Mouse (Mus musculus) CH12.LX (cell line): ENCODE results near the gene Rasa4. TPM values are rescaled to one million over a fixed set of nuclear protein-coding genes. Genes with fewer than 3 reads are reported as not detected.

Experiments used
- DNase-seq: peaks from one replicate; pipeline ENCODE4 v3.0.0-alpha.2; 2013; ENCODE audit errors: extremely low read depth
- H3K27ac ChIP-seq: 2 replicates; pipeline ENCODE4 v1.5.1; 2012; ENCODE audit warnings: low read depth, mild to moderate bottlenecking, control low read depth, moderate library complexity; ENCODE audit not compliant: insufficient read depth
- H3K27me3 ChIP-seq: replicated peaks from 2 replicates; pipeline ENCODE3; 2012; ENCODE audit warnings: inconsistent platforms
- H3K36me3 ChIP-seq, 2 experiments: replicated peaks in 1 of 2; 2 replicates each; pipeline versions ENCODE3 to v1.6.1; 2012; ENCODE audit warnings: inconsistent platforms in 1 of 2, low read length in 1 of 2, mild to moderate bottlenecking in 1 of 2, mixed read lengths in 1 of 2, moderate library complexity in 1 of 2; ENCODE audit not compliant: control insufficient read depth in 1 of 2, insufficient read depth in 1 of 2
- H3K4me1 ChIP-seq, 2 experiments: 2 replicates each; pipeline ENCODE4 v1.6.1; 2012; ENCODE audit warnings: inconsistent platforms in 1 of 2, moderate library complexity in 1 of 2; ENCODE audit not compliant: insufficient read depth in 2 of 2, control insufficient read depth in 1 of 2
- H3K4me2 ChIP-seq: 2 replicates; pipeline ENCODE4 v1.6.1; 2012; ENCODE audit warnings: low read depth, mild to moderate bottlenecking, control low read depth; ENCODE audit not compliant: poor library complexity, insufficient read depth, severe bottlenecking
- H3K4me3 ChIP-seq, 3 experiments: fragments of 150-350 bp in 1 of 3; sonication (generic) in 1 of 3; replicated peaks in 1 of 3; 2 replicates each; pipeline versions ENCODE3 to v1.5.1; 2011 to 2012; ENCODE audit warnings: low read depth in 2 of 3, low read length in 2 of 3, mild to moderate bottlenecking in 2 of 3, moderate library complexity in 2 of 3, control low read depth in 1 of 3, improper control_type of control experiment in 1 of 3, inconsistent platforms in 1 of 3, mixed read lengths in 1 of 3; ENCODE audit not compliant: poor library complexity in 1 of 3
- H3K79me2 ChIP-seq: replicated peaks from 2 replicates; pipeline ENCODE4 v1.6.1; 2012; ENCODE audit warnings: mild to moderate bottlenecking, moderate library complexity; ENCODE audit not compliant: control insufficient read depth, poor library complexity, insufficient read depth, severe bottlenecking; ENCODE audit errors: extremely low read depth
- H3K9ac ChIP-seq: 2 replicates; pipeline ENCODE4 v1.6.1; 2012; ENCODE audit warnings: low read depth, mild to moderate bottlenecking, control low read depth, moderate library complexity; ENCODE audit not compliant: insufficient read depth
- H3K9me3 ChIP-seq: replicated peaks from 2 replicates; pipeline ENCODE3; 2012; ENCODE audit warnings: low read length, inconsistent platforms, mixed read lengths
- CHD1 ChIP-seq: IDR thresholded peaks from 2 replicates; pipeline ENCODE4 v1.6.1; 2012; ENCODE audit warnings: low read depth, low read length, improper control_type of control experiment, inconsistent platforms
- CTCF ChIP-seq, 2 experiments: IDR thresholded peaks in 1 of 2; conservative IDR thresholded peaks in 1 of 2; 2 replicates each; pipeline ENCODE4 v1.5.1; 2011 to 2012; ENCODE audit warnings: low read depth in 2 of 2, low read length in 2 of 2, improper control_type of control experiment in 1 of 2, inconsistent platforms in 1 of 2, mild to moderate bottlenecking in 1 of 2, moderate library complexity in 1 of 2
- ETS1 ChIP-seq: conservative IDR thresholded peaks from 2 replicates; pipeline ENCODE4 v1.6.1; 2012; ENCODE audit warnings: low read depth, mild to moderate bottlenecking, inconsistent platforms, low read length, improper control_type of control experiment, moderate library complexity
- GABPA ChIP-seq: IDR thresholded peaks from 2 replicates; pipeline ENCODE4 v1.6.1; 2012; ENCODE audit warnings: low read depth, low read length, improper control_type of control experiment, inconsistent platforms; ENCODE audit not compliant: insufficient replicate concordance
- HCFC1 ChIP-seq: IDR thresholded peaks from 2 replicates; pipeline ENCODE4 v1.6.1; 2012; ENCODE audit warnings: low read depth, mild to moderate bottlenecking, inconsistent platforms, low read length, improper control_type of control experiment
- JUN ChIP-seq: IDR thresholded peaks from 2 replicates; pipeline ENCODE4 v1.6.1; 2011; ENCODE audit warnings: low read depth, mild to moderate bottlenecking, low read length, improper control_type of control experiment, moderate library complexity; ENCODE audit not compliant: insufficient read depth
- KAT2A ChIP-seq: IDR thresholded peaks from 2 replicates; pipeline ENCODE4 v1.6.1; 2012; ENCODE audit warnings: low read length, improper control_type of control experiment, inconsistent platforms; ENCODE audit not compliant: insufficient replicate concordance
- MAX ChIP-seq: IDR thresholded peaks from 2 replicates; pipeline ENCODE4 v1.6.1; 2011; ENCODE audit warnings: low read length, improper control_type of control experiment
- MAZ ChIP-seq: IDR thresholded peaks from 2 replicates; pipeline ENCODE4 v1.6.1; 2012; ENCODE audit warnings: low read depth, mild to moderate bottlenecking, inconsistent platforms, low read length, improper control_type of control experiment, moderate library complexity
- MEF2A ChIP-seq: IDR thresholded peaks from 2 replicates; pipeline ENCODE4 v1.6.1; 2014; ENCODE audit warnings: low read depth, mild to moderate bottlenecking, inconsistent platforms, low read length, improper control_type of control experiment, borderline replicate concordance
- NRF1 ChIP-seq: IDR thresholded peaks from 2 replicates; pipeline ENCODE4 v1.6.1; 2014; ENCODE audit warnings: low read depth, mild to moderate bottlenecking, inconsistent platforms, low read length, improper control_type of control experiment, moderate library complexity
- PAX5 ChIP-seq: IDR thresholded peaks from 2 replicates; pipeline ENCODE4 v1.6.1; 2012; ENCODE audit warnings: low read length, inconsistent platforms, mixed read lengths
- POLR2AphosphoS2 ChIP-seq: IDR thresholded peaks from 2 replicates; pipeline ENCODE4 v1.6.1; 2011; ENCODE audit warnings: low read depth, low read length, improper control_type of control experiment
- SIN3A ChIP-seq: IDR thresholded peaks from 2 replicates; pipeline ENCODE4 v1.6.1; 2012; ENCODE audit warnings: low read length, improper control_type of control experiment, inconsistent platforms
- SMC3 ChIP-seq: IDR thresholded peaks from 2 replicates; pipeline ENCODE4 v1.6.1; 2011; ENCODE audit warnings: low read depth, low read length, improper control_type of control experiment
- TCF12 ChIP-seq: IDR thresholded peaks from 2 replicates; pipeline ENCODE4 v1.6.1; 2014; ENCODE audit warnings: low read depth, mild to moderate bottlenecking, inconsistent platforms, low read length, improper control_type of control experiment
- UBTF ChIP-seq: IDR thresholded peaks from 2 replicates; pipeline ENCODE4 v1.6.1; 2012; ENCODE audit warnings: low read depth, mild to moderate bottlenecking, inconsistent platforms, low read length, improper control_type of control experiment, moderate library complexity
- ZC3H11A ChIP-seq: IDR thresholded peaks from 2 replicates; pipeline ENCODE4 v1.6.1; 2012; ENCODE audit warnings: low read depth, mild to moderate bottlenecking, inconsistent platforms, low read length, improper control_type of control experiment
- ZKSCAN1 ChIP-seq: IDR thresholded peaks from 2 replicates; pipeline ENCODE4 v1.6.1; 2012; ENCODE audit warnings: low read depth, inconsistent platforms, low read length, improper control_type of control experiment, borderline replicate concordance
- ZNF384 ChIP-seq: IDR thresholded peaks from 2 replicates; pipeline ENCODE4 v1.6.1; 2012; ENCODE audit warnings: low read depth, low read length, improper control_type of control experiment, inconsistent platforms
- dilution Hi-C: fragments of 300-500 bp; cut with MboI; formaldehyde crosslinking; loops from 2 replicates; pipeline ENCODE4 v1.14.3; 2020; ENCODE audit warnings: low sequenced_read_pairs; ENCODE audit not compliant: extremely low pct_unique_long_range_greater_than_20kb, extremely low pct_ligation_motif_present
- in situ Hi-C: fragments of 300-500 bp; cut with MboI; formaldehyde crosslinking; loops from 3 replicates; pipeline ENCODE4 v1.14.3; 2019; ENCODE audit warnings: low sequenced_read_pairs, low pct_ligation_motif_present, low pct_unique_long_range_greater_than_20kb, mixed read lengths
- polyA plus RNA-seq: library from polyadenylated mRNA; unstranded; fragments of >175 nt; gene quantifications from 2 replicates; pipeline ENCODE4 v1.2.1, GENCODE M21; 2012; ENCODE audit warnings: low read depth; ENCODE audit not compliant: insufficient read length
- total RNA-seq, 2 experiments: library from RNA; depleted of rRNA; stranded (reverse); fragments of 300-350 nt in 1 of 2; fragments of >200 nt in 1 of 2; gene quantifications; 2 replicates each; pipeline ENCODE4 v1.2.3; 2012 to 2014

Gene Rasa4
- total and polyA plus RNA-seq, 3 experiments: 0.07 to 1.3 (median 0.16) TPM

DNA sequence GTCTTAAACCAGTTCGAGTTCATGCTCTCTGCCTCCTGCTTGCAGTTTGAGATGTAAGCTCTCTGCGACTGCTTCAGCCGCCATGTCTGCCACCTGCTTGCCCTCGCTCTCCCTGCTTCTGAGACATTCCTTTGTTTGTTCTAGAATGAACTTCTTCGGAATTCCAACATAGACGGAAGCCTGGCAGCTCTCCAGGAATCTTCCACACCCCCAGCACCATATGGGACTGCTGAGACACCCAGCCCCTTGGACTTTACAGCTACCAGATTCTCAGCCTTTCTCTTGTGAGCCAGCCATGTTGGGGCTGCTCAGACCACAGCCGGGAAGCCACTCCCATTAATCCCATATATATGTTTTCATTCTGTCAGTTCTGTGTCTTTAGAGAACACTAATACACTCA, 7.4 kb upstream of the Rasa4 start:
- dilution Hi-C loops (no loop called here), in situ Hi-C loops (no loop called here)
- H3K9me3 ChIP-seq: peaks cover 4% of the 10 kb centered on the region
- no peak overlapping the region for H3K9ac ChIP-seq
- no peaks in the 10 kb centered on the region for H3K79me2 ChIP-seq
- no peak overlapping the region for H3K4me3 ChIP-seq
- no peak overlapping the region for H3K27ac ChIP-seq
- 0 out of 4 replicates have a peak, but pooled peaks cover 3 to 4% of the 10 kb centered on the region in 2 experiments for H3K4me1 ChIP-seq
- peaks cover 84% of the 10 kb centered on the region for H3K27me3 ChIP-seq
- no peak for DNase-seq
- H3K4me2 ChIP-seq: no peak overlapping the region
- no peak for TF ChIP-seq SMC3
- TF ChIP-seq, all 38 proteins: peak for 0
- no peaks in the 10 kb centered on the region for H3K36me3 ChIP-seq

DNA sequence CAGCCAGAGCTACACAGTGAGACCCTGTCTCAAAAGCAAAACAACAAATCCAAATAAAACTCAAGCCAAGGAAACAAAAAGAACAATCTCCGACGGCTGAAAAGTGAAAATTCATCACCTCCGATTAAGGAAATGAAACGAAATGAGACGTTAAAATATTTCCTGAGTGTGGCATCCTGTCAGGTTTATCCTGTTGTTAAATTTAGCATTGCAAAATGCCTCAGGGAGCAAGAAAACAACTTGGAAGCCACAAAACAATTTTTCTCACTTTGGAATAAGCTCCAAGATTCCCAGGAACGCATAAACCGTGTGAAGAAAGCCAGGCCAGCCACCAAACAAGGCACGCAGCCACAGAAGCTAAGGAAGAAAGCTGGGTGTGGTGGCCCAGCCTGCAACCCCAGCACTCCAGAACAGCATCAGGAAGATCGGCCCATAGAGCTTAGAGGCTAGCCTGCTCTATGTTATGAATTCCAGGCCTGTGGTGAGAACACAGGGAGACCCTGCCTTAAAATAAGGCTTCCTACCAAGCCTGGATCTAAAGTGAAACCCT, 6.6 kb upstream of the Rasa4 start:
- in situ Hi-C loops: no loop called here
- Histone ChIP-seq H3K4me3 (no peak overlapping the region), H3K9ac (no peak overlapping the region), H3K9me3 (peaks cover 4% of the 10 kb centered on the region), H3K79me2 (no peaks in the 10 kb centered on the region), H3K4me1 (0 out of 4 replicates have a peak, but pooled peaks cover 3 to 4% of the 10 kb centered on the region in 2 experiments), H3K36me3 (no peaks in the 10 kb centered on the region), H3K4me2 (no peak overlapping the region), H3K27me3 (peaks cover 78% of the 10 kb centered on the region), H3K27ac (no peak overlapping the region)
- no peak for DNase-seq
- TF ChIP-seq UBTF (no peak), HCFC1 (no peak), PAX5 (no peak), SIN3A (no peak), KAT2A (no peak), CTCF (conservative IDR thresholded peaks at IDR 0.05 in 1 of 2, IDR thresholded peaks at IDR 0.05 in 1 of 2; ENCODE audit: low read depth in 2 of 2, low read length in 2 of 2) (no peak), TCF12 (no peak), SMC3 (no peak), NRF1 (no peak), CHD1 (no peak), ZC3H11A (no peak), ZNF384 (no peak)
- dilution Hi-C loops: no loop called here

DNA sequence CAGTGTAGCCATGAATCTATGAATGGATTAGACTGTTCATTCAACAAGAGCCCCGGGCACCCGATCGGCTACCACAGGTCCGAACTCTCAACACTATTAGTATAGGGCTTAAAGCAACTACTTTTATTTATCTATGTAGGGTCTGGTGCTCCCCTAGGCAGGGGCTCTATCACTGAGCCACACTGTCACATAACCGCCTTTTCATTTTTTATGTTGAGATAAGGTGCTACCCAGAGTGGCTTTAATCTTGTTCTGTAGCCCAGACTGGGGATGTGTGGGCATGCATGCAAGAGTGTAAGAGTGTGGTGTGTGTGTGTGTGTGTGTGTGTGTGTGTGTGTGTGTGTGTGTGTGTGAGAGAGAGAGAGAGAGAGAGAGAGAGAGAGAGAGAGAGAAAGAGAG, 5.6 kb upstream of the Rasa4 start:
- peaks cover 75% of the 10 kb centered on the region for H3K27me3 ChIP-seq
- in situ Hi-C loops: no loop called here
- no peaks in the 10 kb centered on the region for H3K79me2 ChIP-seq

More for the DNA sequence above, 5.6 kb upstream of the Rasa4 start:
- no peak overlapping the region for H3K4me2 ChIP-seq
- dilution Hi-C loops: no loop called here
- no peak overlapping the region for H3K4me3 ChIP-seq
- H3K9me3 ChIP-seq: peaks cover 5% of the 10 kb centered on the region
- H3K4me1 ChIP-seq: 0 out of 4 replicates have a peak, but pooled peaks cover 3 to 4% of the 10 kb centered on the region in 2 experiments
- no peak overlapping the region for H3K27ac ChIP-seq
- DNase-seq: no peak
- TF ChIP-seq MEF2A (no peak), ETS1 (no peak), TCF12 (no peak), GABPA (no peak), SIN3A (no peak), MAZ (no peak), ZKSCAN1 (no peak), JUN (no peak), ZC3H11A (no peak), POLR2AphosphoS2 (no peak), MAX (no peak), SMC3 (no peak), PAX5 (no peak)
- TF ChIP-seq, all 38 proteins: peak for 0
- H3K36me3 ChIP-seq: no peaks in the 10 kb centered on the region
- H3K9ac ChIP-seq: no peak overlapping the region
